Mouse (Mus musculus): ENCODE measurements at regions not wholly inside any gene's neighbourhood (a gene's known extent, or its start where the extent isn't known, plus 50 kb on each side); places are given as distances from the start of the nearest gene placed in this dataset.

- no peaks in the 10 kb centered on the region for H3K9me3 ChIP-seq (replicated peaks)
- ATAC-seq (ENCODE audit: extremely low read depth, insufficient number of reproducible peaks, low FRiP score, poor library complexity, severe bottlenecking) (no peak), DNase-seq (ENCODE audit: low spot score) (no peak)
- H3K4me1 ChIP-seq (ENCODE audit: insufficient read depth, low read depth, low read length), result no peaks in the 10 kb centered on the region
- H3K36me3 ChIP-seq (replicated peaks), result no peaks in the 10 kb centered on the region
- no peak overlapping the region for H3K4me3 ChIP-seq (ENCODE audit: low read depth, low read length)
- TF ChIP-seq POLR2AphosphoS5 (IDR thresholded peaks at IDR 0.05; ENCODE audit: insufficient replicate concordance, low read depth, low read length) (no peak), TAL1 (conservative IDR thresholded peaks at IDR 0.05; ENCODE audit: low read depth, low read length) (no peak), GATA2 (IDR thresholded peaks at IDR 0.05; ENCODE audit: borderline replicate concordance, low read depth, low read length) (no peak)
- H3K27me3 ChIP-seq (ENCODE audit: insufficient read depth, low read length), result no peaks in the 10 kb centered on the region
Measured at GRCm38 (mm10) chr12:118784643-118785042, 61.5 kb upstream of the Sp8 start.

- Histone ChIP-seq H3K4me1 (ENCODE audit: insufficient read depth, low read depth, low read length) (no peaks in the 10 kb centered on the region), H3K4me3 (ENCODE audit: low read depth, low read length) (no peak overlapping the region), H3K36me3 (replicated peaks) (no peaks in the 10 kb centered on the region), H3K27me3 (ENCODE audit: insufficient read depth, low read length) (no peaks in the 10 kb centered on the region), H3K9me3 (replicated peaks) (no peaks in the 10 kb centered on the region)
- DNase-seq (ENCODE audit: low spot score) (no peak), ATAC-seq (ENCODE audit: extremely low read depth, insufficient number of reproducible peaks, low FRiP score, poor library complexity, severe bottlenecking) (no peak)
- TF ChIP-seq GATA1 (IDR thresholded peaks at IDR 0.05; ENCODE audit: borderline replicate concordance, low read length) (no peak), GATA2 (IDR thresholded peaks at IDR 0.05; ENCODE audit: borderline replicate concordance, low read depth, low read length) (no peak), CTCF (IDR thresholded peaks at IDR 0.05; ENCODE audit: low read depth, low read length) (no peak), TAL1 (conservative IDR thresholded peaks at IDR 0.05; ENCODE audit: low read depth, low read length) (no peak), POLR2AphosphoS5 (IDR thresholded peaks at IDR 0.05; ENCODE audit: insufficient replicate concordance, low read depth, low read length) (no peak)
Measured at GRCm38 (mm10) chr12:118781978-118782377, 64.2 kb upstream of the Sp8 start.

GRCm38 (mm10) chr12:118775463-118776064 lies 70.6 kb upstream of the Sp8 start:
- ATAC-seq (ENCODE audit: extremely low read depth, insufficient number of reproducible peaks, low FRiP score, poor library complexity, severe bottlenecking) (no peak), DNase-seq (ENCODE audit: low spot score) (no peak)
- no peak for TF ChIP-seq GATA1 (IDR thresholded peaks at IDR 0.05; ENCODE audit: borderline replicate concordance, low read length)
- no peak for TF ChIP-seq CTCF (IDR thresholded peaks at IDR 0.05; ENCODE audit: low read depth, low read length)
- TF ChIP-seq GATA2 (IDR thresholded peaks at IDR 0.05; ENCODE audit: borderline replicate concordance, low read depth, low read length), result no peak
- no peak for TF ChIP-seq TAL1 (conservative IDR thresholded peaks at IDR 0.05; ENCODE audit: low read depth, low read length)
- no peak for TF ChIP-seq POLR2AphosphoS5 (IDR thresholded peaks at IDR 0.05; ENCODE audit: insufficient replicate concordance, low read depth, low read length)

GRCm38 (mm10) chr12:118772790-118773189 lies 73.3 kb upstream of the Sp8 start:
- TF ChIP-seq GATA1 (IDR thresholded peaks at IDR 0.05; ENCODE audit: borderline replicate concordance, low read length), result no peak
- no peak for TF ChIP-seq TAL1 (conservative IDR thresholded peaks at IDR 0.05; ENCODE audit: low read depth, low read length)
- TF ChIP-seq POLR2AphosphoS5 (IDR thresholded peaks at IDR 0.05; ENCODE audit: insufficient replicate concordance, low read depth, low read length), result no peak
- no peak for TF ChIP-seq GATA2 (IDR thresholded peaks at IDR 0.05; ENCODE audit: borderline replicate concordance, low read depth, low read length)
- TF ChIP-seq CTCF (IDR thresholded peaks at IDR 0.05; ENCODE audit: low read depth, low read length), result no peak
- no peaks in the 10 kb centered on the region for H3K36me3 ChIP-seq (replicated peaks)
- no peak overlapping the region for H3K4me3 ChIP-seq (ENCODE audit: low read depth, low read length)
- DNase-seq (ENCODE audit: low spot score) (no peak), ATAC-seq (ENCODE audit: extremely low read depth, insufficient number of reproducible peaks, low FRiP score, poor library complexity, severe bottlenecking) (no peak)
- no peaks in the 10 kb centered on the region for H3K9me3 ChIP-seq (replicated peaks)
- no peaks in the 10 kb centered on the region for H3K4me1 ChIP-seq (ENCODE audit: insufficient read depth, low read depth, low read length)
- no peaks in the 10 kb centered on the region for H3K27me3 ChIP-seq (ENCODE audit: insufficient read depth, low read length)

More at GRCm38 (mm10) chr12:118775463-118776064, 70.6 kb upstream of the Sp8 start:
- Histone ChIP-seq H3K9me3 (replicated peaks) (no peaks in the 10 kb centered on the region), H3K4me3 (ENCODE audit: low read depth, low read length) (no peak overlapping the region), H3K36me3 (replicated peaks) (no peaks in the 10 kb centered on the region), H3K27me3 (ENCODE audit: insufficient read depth, low read length) (no peaks in the 10 kb centered on the region), H3K4me1 (ENCODE audit: insufficient read depth, low read depth, low read length) (no peaks in the 10 kb centered on the region)

DNA sequence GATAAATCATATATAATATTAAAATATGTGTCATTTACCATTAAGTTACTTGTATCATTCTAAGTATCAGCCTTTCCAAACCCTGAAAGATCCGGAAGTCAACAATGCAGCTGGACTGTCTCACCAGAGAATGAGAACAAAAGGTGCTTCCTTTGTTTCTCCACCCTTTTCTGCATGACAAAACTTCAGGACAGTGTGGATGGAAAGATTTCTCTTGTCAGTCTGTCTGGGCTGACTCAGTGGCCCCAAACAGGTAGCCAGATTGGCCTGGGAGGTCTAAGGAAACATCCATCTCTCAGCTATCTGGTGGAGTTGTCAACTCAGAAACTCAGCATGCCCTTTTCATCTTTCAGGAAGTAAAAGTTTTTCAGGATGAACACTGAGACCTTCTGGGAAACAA lies 79.7 kb upstream of the Sp8 start:
- Histone ChIP-seq H3K27me3 (ENCODE audit: insufficient read depth, low read length) (no peaks in the 10 kb centered on the region), H3K4me1 (ENCODE audit: insufficient read depth, low read depth, low read length) (no peaks in the 10 kb centered on the region), H3K9me3 (replicated peaks) (no peaks in the 10 kb centered on the region), H3K4me3 (ENCODE audit: low read depth, low read length) (no peak overlapping the region), H3K36me3 (replicated peaks) (no peaks in the 10 kb centered on the region)
- ATAC-seq (ENCODE audit: extremely low read depth, insufficient number of reproducible peaks, low FRiP score, poor library complexity, severe bottlenecking), result no peak
- no peak for DNase-seq (ENCODE audit: low spot score)
- TF ChIP-seq POLR2AphosphoS5 (IDR thresholded peaks at IDR 0.05; ENCODE audit: insufficient replicate concordance, low read depth, low read length) (no peak), CTCF (IDR thresholded peaks at IDR 0.05; ENCODE audit: low read depth, low read length) (no peak), TAL1 (conservative IDR thresholded peaks at IDR 0.05; ENCODE audit: low read depth, low read length) (no peak), GATA1 (IDR thresholded peaks at IDR 0.05; ENCODE audit: borderline replicate concordance, low read length) (no peak), GATA2 (IDR thresholded peaks at IDR 0.05; ENCODE audit: borderline replicate concordance, low read depth, low read length) (no peak)

DNA sequence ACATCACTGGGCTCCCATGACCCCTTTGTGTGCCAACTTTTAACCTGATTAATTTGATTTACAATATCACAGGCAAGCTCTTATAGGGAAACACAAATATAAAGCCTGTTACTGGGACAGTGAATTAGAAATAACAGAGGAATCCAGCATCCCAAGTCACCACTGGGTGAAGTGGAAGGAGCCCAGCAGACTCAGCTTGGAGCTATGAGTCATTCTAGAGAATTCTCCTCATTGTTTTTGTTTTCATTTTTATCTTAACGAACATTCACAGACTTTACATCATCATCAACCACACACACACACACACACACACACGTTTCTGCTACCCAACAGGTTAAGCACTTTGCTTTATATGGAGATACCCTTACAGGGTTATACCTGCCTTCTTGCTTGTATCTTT lies 92.1 kb upstream of the Sp8 start:
- Histone ChIP-seq H3K4me1 (ENCODE audit: insufficient read depth, low read depth, low read length) (no peaks in the 10 kb centered on the region), H3K36me3 (replicated peaks) (no peaks in the 10 kb centered on the region), H3K4me3 (ENCODE audit: low read depth, low read length) (no peak overlapping the region), H3K27me3 (ENCODE audit: insufficient read depth, low read length) (no peaks in the 10 kb centered on the region), H3K9me3 (replicated peaks) (no peaks in the 10 kb centered on the region)
- no peak for TF ChIP-seq GATA2 (IDR thresholded peaks at IDR 0.05; ENCODE audit: borderline replicate concordance, low read depth, low read length)
- TF ChIP-seq POLR2AphosphoS5 (IDR thresholded peaks at IDR 0.05; ENCODE audit: insufficient replicate concordance, low read depth, low read length), result no peak
- TF ChIP-seq TAL1 (conservative IDR thresholded peaks at IDR 0.05; ENCODE audit: low read depth, low read length), result no peak
- TF ChIP-seq GATA1 (IDR thresholded peaks at IDR 0.05; ENCODE audit: borderline replicate concordance, low read length), result no peak
- TF ChIP-seq CTCF (IDR thresholded peaks at IDR 0.05; ENCODE audit: low read depth, low read length), result no peak
- no peak for ATAC-seq (ENCODE audit: extremely low read depth, insufficient number of reproducible peaks, low FRiP score, poor library complexity, severe bottlenecking)
- DNase-seq (ENCODE audit: low spot score), result no peak
